In the genomic region with DNA sequence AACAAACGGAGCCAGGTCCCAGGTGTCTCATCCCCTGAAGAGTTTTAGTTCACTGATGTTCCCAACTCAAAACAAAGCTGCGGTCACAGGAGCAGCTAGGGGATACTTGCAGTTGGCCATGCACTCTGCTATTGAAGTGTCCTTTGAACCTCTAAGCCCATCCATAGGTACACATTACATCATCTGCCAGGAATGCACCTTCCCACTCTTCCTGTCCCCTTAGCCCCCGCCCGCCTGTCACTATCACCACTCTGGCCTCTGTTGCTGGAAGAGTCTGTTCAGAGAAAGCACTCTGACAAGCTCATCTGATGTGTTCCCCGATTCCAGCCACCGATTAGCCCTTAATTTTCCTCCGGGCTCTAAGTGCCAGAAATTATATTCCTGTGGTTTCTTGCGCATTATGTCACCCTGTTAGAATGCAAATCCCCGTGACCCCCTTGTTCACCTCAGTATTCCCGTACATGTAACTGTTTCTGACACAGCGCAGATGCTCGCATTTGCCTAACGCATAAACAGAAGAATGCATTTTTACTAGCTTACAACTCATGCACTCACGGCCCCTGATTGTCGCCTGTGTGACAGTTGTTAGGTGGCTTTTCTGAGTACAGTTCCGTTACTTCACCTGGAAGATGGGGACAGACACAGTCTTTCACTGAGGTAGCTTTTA, we compare ENCODE assay signal across 10 mouse cellular contexts.
A peak's percentile ranks its signal among the peaks of the same experiment; 100 is the strongest.
DNase-seq lines count a peak whose midpoint lies in the region; ATAC-seq and TF ChIP-seq lines count a peak whose summit lies in the region.
"Had no signal": no experiment of that assay in that cellular context is flagged by ENCODE, and none has a peak within 500 bp of the region (broad histone marks: within the 10 kb centered on the region; RNA-seq: fewer than 3 reads in every experiment).

No protein-coding gene starts in this region.

- WGBS in kidney, adult 2 months, result 71% methylated on average over 16 of the region's 16 CpGs
- 61% methylated on average over 16 of the region's 16 CpGs for WGBS in kidney, embryonic 14.5 days
- 74% methylated on average over 16 of the region's 16 CpGs for WGBS in embryonic facial prominence, embryonic 10.5 days
- 64% methylated on average over 16 of the region's 16 CpGs for WGBS in liver, embryonic 12.5 days (ENCODE audit: insufficient replicate concordance)

- H3K9ac ChIP-seq in kidney, embryonic 14.5 days (ENCODE audit: low read depth, low read length), result no peak overlapping the region
- no peak overlapping the region for H3K9ac ChIP-seq in liver, embryonic 12.5 days
- H3K9ac ChIP-seq: hindbrain, embryonic 15.5 days had no signal

- peak; percentile 7 for DNase-seq in kidney, adult 2 months
- peak; percentile 32 for DNase-seq in Muller cell, postnatal 12 days (ENCODE audit: inconsistent ontology term)
- DNase-seq in embryonic facial prominence, embryonic 10.5 days (ENCODE audit: low spot score), result peak; percentile 32
- no peak for DNase-seq in gastrocnemius, adult 8-10 months (ENCODE audit: low spot score in 2 of 2)
- no peak for DNase-seq in adrenal gland, adult (ENCODE audit: inconsistent age in 2 of 2, low spot score in 1 of 2)
- DNase-seq: thymus, postnatal 14 days had no signal

- H3K27me3 ChIP-seq in kidney, adult 2 months (replicated peaks; ENCODE audit: control insufficient read depth, insufficient read depth, low read length), result no peaks in the 10 kb centered on the region
- H3K27me3 ChIP-seq in kidney, embryonic 14.5 days (ENCODE audit: control insufficient read depth, insufficient read depth, low read length), result no peaks in the 10 kb centered on the region
- H3K27me3 ChIP-seq in embryonic facial prominence, embryonic 10.5 days (replicated peaks; ENCODE audit: low read depth, poor library complexity, severe bottlenecking), result no peaks in the 10 kb centered on the region
- H3K27me3 ChIP-seq in liver, embryonic 12.5 days (replicated peaks), result no peaks in the 10 kb centered on the region
- H3K27me3 ChIP-seq: hindbrain, embryonic 15.5 days had no signal

- no peak overlapping the region for H3K4me3 ChIP-seq in kidney, adult 2 months (ENCODE audit: insufficient read depth, low read depth, low read length)
- no peak overlapping the region for H3K4me3 ChIP-seq in kidney, embryonic 14.5 days (ENCODE audit: low read length)
- no peak overlapping the region for H3K4me3 ChIP-seq in embryonic facial prominence, embryonic 10.5 days
- no peak overlapping the region for H3K4me3 ChIP-seq in liver, embryonic 12.5 days
- H3K4me3 ChIP-seq: hindbrain, embryonic 15.5 days had no signal

- H3K4me2 ChIP-seq in kidney, embryonic 14.5 days (replicated peaks; ENCODE audit: low read depth, low read length), result no peak overlapping the region
- H3K4me2 ChIP-seq in liver, embryonic 12.5 days, result no peak overlapping the region
- H3K4me2 ChIP-seq: hindbrain, embryonic 15.5 days had no signal

- H3K27ac ChIP-seq in kidney, adult 2 months (ENCODE audit: insufficient read depth, low read depth, low read length), result no peak overlapping the region
- H3K27ac ChIP-seq in kidney, embryonic 14.5 days (ENCODE audit: low read depth, low read length), result no peak overlapping the region
- H3K27ac ChIP-seq in embryonic facial prominence, embryonic 10.5 days (replicated peaks), result peak overlapping the region; percentile 44
- H3K27ac ChIP-seq in liver, embryonic 12.5 days, result no peak overlapping the region
- H3K27ac ChIP-seq: hindbrain, embryonic 15.5 days had no signal

- TF ChIP-seq POLR2A in kidney, adult 2 months (IDR thresholded peaks at IDR 0.05; ENCODE audit: low read depth, low read length), result no peak

- H3K9me3 ChIP-seq in kidney, embryonic 14.5 days (ENCODE audit: control insufficient read depth, low read length), result no peaks in the 10 kb centered on the region
- H3K9me3 ChIP-seq in embryonic facial prominence, embryonic 10.5 days, result no peaks in the 10 kb centered on the region
- H3K9me3 ChIP-seq in liver, embryonic 12.5 days (replicated peaks), result no peaks in the 10 kb centered on the region
- H3K9me3 ChIP-seq: hindbrain, embryonic 15.5 days had no signal

- H3K36me3 ChIP-seq in kidney, adult 2 months (ENCODE audit: control insufficient read depth, insufficient read depth, low read length), result no peaks in the 10 kb centered on the region
- H3K36me3 ChIP-seq in kidney, embryonic 14.5 days (ENCODE audit: control insufficient read depth, insufficient read depth, low read length), result no peaks in the 10 kb centered on the region
- H3K36me3 ChIP-seq in embryonic facial prominence, embryonic 10.5 days (replicated peaks), result no peaks in the 10 kb centered on the region
- H3K36me3 ChIP-seq in liver, embryonic 12.5 days, result no peaks in the 10 kb centered on the region
- H3K36me3 ChIP-seq: hindbrain, embryonic 15.5 days had no signal

- TF ChIP-seq CTCF in kidney, adult 2 months (conservative IDR thresholded peaks at IDR 0.05; ENCODE audit: insufficient read depth, insufficient read length, low read depth, low read length), result no peak

- H3K4me1 ChIP-seq in kidney, adult 2 months (ENCODE audit: control insufficient read depth, insufficient read depth, low read length), result no peaks in the 10 kb centered on the region
- H3K4me1 ChIP-seq in kidney, embryonic 14.5 days (ENCODE audit: control insufficient read depth, insufficient read depth, low read length), result peaks cover 10% of the 10 kb centered on the region
- peaks cover 24% of the 10 kb centered on the region for H3K4me1 ChIP-seq in embryonic facial prominence, embryonic 10.5 days
- 0 out of 2 replicates have a peak, but pooled peaks cover 4% of the 10 kb centered on the region for H3K4me1 ChIP-seq in liver, embryonic 12.5 days
- H3K4me1 ChIP-seq: hindbrain, embryonic 15.5 days had no signal

- ATAC-seq in kidney, embryonic 14.5 days (ENCODE audit: low FRiP score, low TSS enrichment), result no peak
- ATAC-seq in liver, embryonic 12.5 days, result peak; percentile 74
- ATAC-seq: activated CD4-positive, CD25-positive, alpha-beta regulatory T cell, adult 4 months had no signal

Comparison
In these comparisons a context has a peak if more than half of its experiments do, and no peak if none do; other contexts are left out.
1. DNase-seq: peak in kidney, adult 2 months (single experiment), Muller cell, postnatal 12 days (single experiment) and embryonic facial prominence, embryonic 10.5 days (single experiment); none in gastrocnemius, adult 8-10 months (0 of 2) and adrenal gland, adult (0 of 2).